16 mouse cellular contexts compared by ENCODE assay signal in genomic region chr8:123989128-123989527, GRCm38 (mm10). TPM values are rescaled to one million over a fixed set of nuclear protein-coding genes. Genes with fewer than 3 reads are reported as not detected.
DNase-seq lines count a peak whose midpoint lies in the region; ATAC-seq and TF ChIP-seq lines count a peak whose summit lies in the region.
"Had no signal": no experiment of that assay in that cellular context is flagged by ENCODE, and none has a peak within 500 bp of the region (broad histone marks: within the 10 kb centered on the region; RNA-seq: fewer than 3 reads in every experiment).

No protein-coding gene starts in this region.

- H3K9me3 ChIP-seq in limb, embryonic 12.5 days: no peaks in the 10 kb centered on the region
- no peaks in the 10 kb centered on the region for H3K9me3 ChIP-seq in limb, embryonic 10.5 days (replicated peaks)
- no peaks in the 10 kb centered on the region for H3K9me3 ChIP-seq in erythroblast, embryonic 14.5 days (ENCODE audit: control insufficient read depth, low read length)
- H3K9me3 ChIP-seq: forebrain, embryonic 13.5 days had no signal

- WGBS in limb, embryonic 12.5 days: 76% methylated on average over 7 of the region's 7 CpGs
- WGBS in limb, embryonic 10.5 days: 73% methylated on average over 7 of the region's 7 CpGs
- 41% methylated on average over 7 of the region's 7 CpGs for WGBS in small intestine, adult 2 months
- WGBS in kidney, adult 2 months: 69% methylated on average over 7 of the region's 7 CpGs

- TF ChIP-seq CTCF in small intestine, adult 2 months (IDR thresholded peaks at IDR 0.05; ENCODE audit: extremely low read depth, insufficient read length, insufficient replicate concordance, low read depth, low read length): no peak
- no peak for TF ChIP-seq CTCF in kidney, adult 2 months (conservative IDR thresholded peaks at IDR 0.05; ENCODE audit: insufficient read depth, insufficient read length, low read depth, low read length)

- ATAC-seq in limb, embryonic 12.5 days (ENCODE audit: insufficient number of reproducible peaks, insufficient read depth, low FRiP score, low TSS enrichment, low read depth): no peak
- ATAC-seq: forebrain, embryonic 13.5 days; midbrain, embryonic 16.5 days had no signal

- no peak overlapping the region for H3K4me3 ChIP-seq in limb, embryonic 12.5 days (replicated peaks)
- H3K4me3 ChIP-seq in limb, embryonic 10.5 days: no peak overlapping the region
- H3K4me3 ChIP-seq in erythroblast, embryonic 14.5 days (replicated peaks): peak overlapping the region; percentile 63
- H3K4me3 ChIP-seq in small intestine, adult 2 months (ENCODE audit: low read depth, low read length): no peak overlapping the region
- H3K4me3 ChIP-seq in kidney, adult 2 months (ENCODE audit: insufficient read depth, low read depth, low read length): no peak overlapping the region
- H3K4me3 ChIP-seq: forebrain, embryonic 13.5 days had no signal

- no peak overlapping the region for H3K4me2 ChIP-seq in limb, embryonic 12.5 days
- H3K4me2 ChIP-seq: forebrain, embryonic 13.5 days had no signal

- no peaks in the 10 kb centered on the region for H3K4me1 ChIP-seq in limb, embryonic 12.5 days (replicated peaks)
- no peaks in the 10 kb centered on the region for H3K4me1 ChIP-seq in limb, embryonic 10.5 days
- H3K4me1 ChIP-seq in erythroblast, embryonic 14.5 days (ENCODE audit: control insufficient read depth): peaks cover 91% of the 10 kb centered on the region
- H3K4me1 ChIP-seq in small intestine, adult 2 months (ENCODE audit: control insufficient read depth, insufficient read depth, insufficient read length, low read length): peaks cover 9% of the 10 kb centered on the region; the same call in 1 of the 2 replicates
- no peaks in the 10 kb centered on the region for H3K4me1 ChIP-seq in kidney, adult 2 months (ENCODE audit: control insufficient read depth, insufficient read depth, low read length)
- H3K4me1 ChIP-seq: forebrain, embryonic 13.5 days had no signal

- no peak overlapping the region for H3K9ac ChIP-seq in limb, embryonic 12.5 days (replicated peaks)
- H3K9ac ChIP-seq: forebrain, embryonic 13.5 days had no signal

- H3K36me3 ChIP-seq in limb, embryonic 12.5 days: peaks cover 9% of the 10 kb centered on the region
- H3K36me3 ChIP-seq in limb, embryonic 10.5 days: peaks cover 12% of the 10 kb centered on the region
- peaks cover 67% of the 10 kb centered on the region for H3K36me3 ChIP-seq in erythroblast, embryonic 14.5 days (ENCODE audit: control insufficient read depth)
- no peaks in the 10 kb centered on the region for H3K36me3 ChIP-seq in small intestine, adult 2 months (ENCODE audit: control insufficient read depth, insufficient read depth, low read length)
- H3K36me3 ChIP-seq in kidney, adult 2 months (ENCODE audit: control insufficient read depth, insufficient read depth, low read length): no peaks in the 10 kb centered on the region

- no peak for DNase-seq in limb, embryonic 10.5 days (ENCODE audit: low spot score)
- peak; percentile 10 for DNase-seq in heart, postnatal 4 days
- DNase-seq in cerebellum, adult 11 months: no peak
- DNase-seq in kidney, adult 2 months: no peak
- DNase-seq: adrenal gland, postnatal 25 days; cerebellum, adult 11-12 months; gastrocnemius, postnatal 14 days; kidney, postnatal 25 days; lung, adult 2 months; thymus, adult 2 months had no signal

- H3K27me3 ChIP-seq in limb, embryonic 12.5 days: no peaks in the 10 kb centered on the region
- H3K27me3 ChIP-seq in limb, embryonic 10.5 days (ENCODE audit: low read depth, poor library complexity, severe bottlenecking): no peaks in the 10 kb centered on the region
- no peaks in the 10 kb centered on the region for H3K27me3 ChIP-seq in erythroblast, embryonic 14.5 days (ENCODE audit: control insufficient read depth)
- H3K27me3 ChIP-seq in small intestine, adult 2 months (ENCODE audit: control insufficient read depth, insufficient read depth, low read length): no peaks in the 10 kb centered on the region
- no peaks in the 10 kb centered on the region for H3K27me3 ChIP-seq in kidney, adult 2 months (replicated peaks; ENCODE audit: control insufficient read depth, insufficient read depth, low read length)
- H3K27me3 ChIP-seq: CH12.LX; forebrain, embryonic 13.5 days had no signal

- H3K27ac ChIP-seq in limb, embryonic 12.5 days: 0 out of 2 replicates have a peak overlapping the region, but pooled peaks have one; percentile 23
- no peak overlapping the region for H3K27ac ChIP-seq in limb, embryonic 10.5 days
- peak overlapping the region; percentile 36; the same call in 1 of the 2 replicates for H3K27ac ChIP-seq in small intestine, adult 2 months (ENCODE audit: insufficient read depth, low read depth, low read length)
- H3K27ac ChIP-seq in kidney, adult 2 months (ENCODE audit: insufficient read depth, low read depth, low read length): no peak overlapping the region
- H3K27ac ChIP-seq: forebrain, embryonic 13.5 days had no signal

- no peak for TF ChIP-seq POLR2A in small intestine, adult 2 months (IDR thresholded peaks at IDR 0.05; ENCODE audit: low read depth, low read length)
- TF ChIP-seq POLR2A in kidney, adult 2 months (IDR thresholded peaks at IDR 0.05; ENCODE audit: low read depth, low read length): no peak

RNA-seq across cellular contexts. Expression of gene Abcb10, which starts 6.2 kb away (rescaled TPM):
- polyA plus RNA-seq in limb, embryonic 12.5 days (2016; fragmentation: Nextera tagmentation; extraction: Ambion mirVana): 20.2 and 21.6 TPM in 2 replicates
- 19.3 and 20.3 TPM in 2 replicates for polyA plus RNA-seq in limb, embryonic 10.5 days (2016; fragmentation: Nextera tagmentation; extraction: Ambion mirVana)
- polyA plus RNA-seq in erythroblast, embryonic 14.5 days (2012): 12.9 and 15.2 TPM in 2 replicates
- total RNA-seq in heart, postnatal 4 days (2021): 10 to 100 TPM; 36.9 to 37.8 TPM
- 15.3 and 18.2 TPM in 2 replicates for polyA plus RNA-seq in small intestine, adult 2 months (2012; rRNA removed)
- 16.4 and 16.5 TPM in 2 replicates for polyA plus RNA-seq in kidney, adult 2 months (2012; rRNA removed)

RNA-seq across cellular contexts. Expression of gene Taf5l, which starts 32.1 kb away (rescaled TPM):
- polyA plus RNA-seq in limb, embryonic 12.5 days (2016; fragmentation: Nextera tagmentation; extraction: Ambion mirVana): 45.7 and 48.9 TPM in 2 replicates
- polyA plus RNA-seq in limb, embryonic 10.5 days (2016; fragmentation: Nextera tagmentation; extraction: Ambion mirVana): 49.7 and 52.8 TPM in 2 replicates
- polyA plus RNA-seq in erythroblast, embryonic 14.5 days (2012): 1.8 TPM in 2 replicates
- total RNA-seq in heart, postnatal 4 days (2021): 10 to 100 TPM; 27.5 to 29.9 TPM
- polyA plus RNA-seq in small intestine, adult 2 months (2012; rRNA removed): 15.3 and 29.2 TPM in 2 replicates
- 20.4 and 22.2 TPM in 2 replicates for polyA plus RNA-seq in kidney, adult 2 months (2012; rRNA removed)

RNA-seq across cellular contexts. Expression of gene Urb2, which starts 32.2 kb away (rescaled TPM):
- 5.1 and 6.4 TPM in 2 replicates for polyA plus RNA-seq in limb, embryonic 12.5 days (2016; fragmentation: Nextera tagmentation; extraction: Ambion mirVana)
- 8.4 and 8.9 TPM in 2 replicates for polyA plus RNA-seq in limb, embryonic 10.5 days (2016; fragmentation: Nextera tagmentation; extraction: Ambion mirVana)
- 0.09 and 0.17 TPM in 2 replicates for polyA plus RNA-seq in erythroblast, embryonic 14.5 days (2012)
- total RNA-seq in heart, postnatal 4 days (2021): 10 to 100 TPM; 10.8 to 11.1 TPM
- polyA plus RNA-seq in small intestine, adult 2 months (2012; rRNA removed): 1.4 and 2.5 TPM in 2 replicates
- polyA plus RNA-seq in kidney, adult 2 months (2012; rRNA removed): 3.3 and 3.5 TPM in 2 replicates

RNA-seq across cellular contexts. Expression of gene Nup133, which starts 40.1 kb away (rescaled TPM):
- 50.7 and 56.4 TPM in 2 replicates for polyA plus RNA-seq in limb, embryonic 12.5 days (2016; fragmentation: Nextera tagmentation; extraction: Ambion mirVana)
- 60.4 and 61.9 TPM in 2 replicates for polyA plus RNA-seq in limb, embryonic 10.5 days (2016; fragmentation: Nextera tagmentation; extraction: Ambion mirVana)
- 0.49 and 0.92 TPM in 2 replicates for polyA plus RNA-seq in erythroblast, embryonic 14.5 days (2012)
- 10 to 100 TPM; 20.1 to 21.5 TPM for total RNA-seq in heart, postnatal 4 days (2021)
- 2.4 and 4.3 TPM in 2 replicates for polyA plus RNA-seq in small intestine, adult 2 months (2012; rRNA removed)
- polyA plus RNA-seq in kidney, adult 2 months (2012; rRNA removed): 7.9 and 8.7 TPM in 2 replicates

Comparison
In these comparisons a context has a peak if more than half of its experiments do, and no peak if none do; other contexts are left out.
1. H3K27ac ChIP-seq: peak in limb, embryonic 12.5 days (single experiment) and small intestine, adult 2 months (single experiment); none in limb, embryonic 10.5 days (single experiment) and kidney, adult 2 months (single experiment).